Comparison of ENCODE assay signal across 9 mouse cellular contexts in genomic region chr7:80444401-80445249, GRCm38 (mm10). TPM values are rescaled to one million over a fixed set of nuclear protein-coding genes. Genes with fewer than 3 reads are reported as not detected.
A peak's percentile ranks its signal among the peaks of the same experiment; 100 is the strongest.
DNase-seq lines count a peak whose midpoint lies in the region; ATAC-seq and TF ChIP-seq lines count a peak whose summit lies in the region.
"Had no signal": no experiment of that assay in that cellular context is flagged by ENCODE, and none has a peak within 500 bp of the region (broad histone marks: within the 10 kb centered on the region; RNA-seq: fewer than 3 reads in every experiment).

No protein-coding gene starts in this region.

- H3K4me2 ChIP-seq in liver, embryonic 14.5 days (ENCODE audit: low read depth): peak overlapping the region; percentile 47
- H3K4me2 ChIP-seq: forebrain, embryonic 15.5 days had no signal

- H3K9me3 ChIP-seq in liver, embryonic 14.5 days (ENCODE audit: control insufficient read depth, low read length): no peaks in the 10 kb centered on the region
- H3K9me3 ChIP-seq: forebrain, embryonic 15.5 days had no signal

- TF ChIP-seq CTCF in liver, embryonic 14.5 days (IDR thresholded peaks at IDR 0.05; ENCODE audit: low read depth): no peak

- H3K27me3 ChIP-seq in liver, embryonic 14.5 days (ENCODE audit: control insufficient read depth, insufficient read depth, low read length): no peaks in the 10 kb centered on the region
- H3K27me3 ChIP-seq: forebrain, embryonic 15.5 days had no signal

- no peak overlapping the region for H3K4me3 ChIP-seq in liver, embryonic 14.5 days (ENCODE audit: insufficient read depth in 1 of 2, low read depth in 2 of 2, low read length in 2 of 2)
- H3K4me3 ChIP-seq: forebrain, embryonic 15.5 days had no signal

- no peak for TF ChIP-seq EP300 in liver, embryonic 14.5 days (IDR thresholded peaks at IDR 0.05; ENCODE audit: low read depth)

- peak overlapping the region; percentile 71 for H3K27ac ChIP-seq in liver, embryonic 14.5 days
- H3K27ac ChIP-seq: forebrain, embryonic 15.5 days had no signal

- no peaks in the 10 kb centered on the region for H3K36me3 ChIP-seq in liver, embryonic 14.5 days (replicated peaks; ENCODE audit: control insufficient read depth, insufficient read depth, low read depth)
- H3K36me3 ChIP-seq: forebrain, embryonic 15.5 days had no signal

- WGBS in liver, embryonic 14.5 days (ENCODE audit: insufficient replicate concordance): 16% methylated on average over 17 of the region's 17 CpGs

- peaks cover 39 to 40% of the 10 kb centered on the region in 2 experiments for H3K4me1 ChIP-seq in liver, embryonic 14.5 days (replicated peaks; ENCODE audit: control insufficient read depth in 2 of 2, insufficient read depth in 2 of 2, low read length in 1 of 2)

- peak overlapping the region; percentile 20 for H3K9ac ChIP-seq in liver, embryonic 14.5 days (replicated peaks)
- H3K9ac ChIP-seq: forebrain, embryonic 15.5 days had no signal

- peak; percentile 53 for ATAC-seq in erythroid progenitor cell, adult 5-6 weeks (replicated peaks; ENCODE audit: low FRiP score, poor library complexity, severe bottlenecking)
- ATAC-seq in liver, embryonic 14.5 days (ENCODE audit: insufficient read depth): peak; percentile 43; the same call in 1 of the 2 replicates
- ATAC-seq: forebrain, embryonic 15.5 days had no signal

- peak; percentile 23 for DNase-seq in right cerebral cortex, postnatal 14 days
- no peak for DNase-seq in right cerebral cortex, adult 2 months (ENCODE audit: low spot score in 2 of 2)
- DNase-seq in liver, embryonic 14.5 days (ENCODE audit: low read depth in 3 of 3, low spot score in 3 of 3): no peak
- peak; percentile 28 to 32 for DNase-seq in thymus, postnatal 36 days
- DNase-seq in left cerebral cortex, adult 9 months (ENCODE audit: low spot score in 2 of 2): no peak
- DNase-seq in gastrocnemius, adult 8-10 months (ENCODE audit: low spot score in 2 of 2): no peak
- DNase-seq in cerebellum, adult 11-12 months: no peak

RNA-seq across cellular contexts. Expression of gene Furin, which starts 39.4 kb away (rescaled TPM):
- 22.7 and 51.1 TPM in 2 replicates for total RNA-seq in erythroid progenitor cell, adult 5-6 weeks (2015; ENCODE audit: low replicate concordance)
- total RNA-seq in erythroid progenitor cell, adult 5-6 weeks (2017; ENCODE audit: low replicate concordance): 24.6 and 28.2 TPM in 2 replicates
- 6.0 and 6.7 TPM in 2 replicates for polyA plus RNA-seq in liver, embryonic 14.5 days (2012; rRNA removed)
- 3.8 and 4.5 TPM in 2 replicates for polyA plus RNA-seq in liver, embryonic 14.5 days (2014; fragmentation: Nextera tagmentation; extraction: Ambion mirVana)
- total RNA-seq in gastrocnemius, adult 8-10 months (2022): 10 to 100 TPM; 50.3 to 60.1 (median 56.7) TPM

RNA-seq across cellular contexts. Expression of gene Fes, which starts 56.9 kb away (rescaled TPM):
- total RNA-seq in erythroid progenitor cell, adult 5-6 weeks (2015; ENCODE audit: low replicate concordance): 31.0 and 53.2 TPM in 2 replicates
- 9.1 and 17.2 TPM in 2 replicates for total RNA-seq in erythroid progenitor cell, adult 5-6 weeks (2017; ENCODE audit: low replicate concordance)
- 9.8 and 11.9 TPM in 2 replicates for polyA plus RNA-seq in liver, embryonic 14.5 days (2012; rRNA removed)
- 9.0 and 10.1 TPM in 2 replicates for polyA plus RNA-seq in liver, embryonic 14.5 days (2014; fragmentation: Nextera tagmentation; extraction: Ambion mirVana)
- total RNA-seq in gastrocnemius, adult 8-10 months (2022): 1 to 10 TPM; 1.7 to 2.7 (median 2.4) TPM

Comparison
In these comparisons a context has a peak if more than half of its experiments do, and no peak if none do; other contexts are left out.
1. DNase-seq: peak in right cerebral cortex, postnatal 14 days (single experiment) and thymus, postnatal 36 days (2 of 2); none in right cerebral cortex, adult 2 months (0 of 2), liver, embryonic 14.5 days (0 of 3), left cerebral cortex, adult 9 months (0 of 2), gastrocnemius, adult 8-10 months (0 of 2) and cerebellum, adult 11-12 months (single experiment).